Comparison of ENCODE assay signal across 24 mouse cellular contexts in the genomic region with DNA sequence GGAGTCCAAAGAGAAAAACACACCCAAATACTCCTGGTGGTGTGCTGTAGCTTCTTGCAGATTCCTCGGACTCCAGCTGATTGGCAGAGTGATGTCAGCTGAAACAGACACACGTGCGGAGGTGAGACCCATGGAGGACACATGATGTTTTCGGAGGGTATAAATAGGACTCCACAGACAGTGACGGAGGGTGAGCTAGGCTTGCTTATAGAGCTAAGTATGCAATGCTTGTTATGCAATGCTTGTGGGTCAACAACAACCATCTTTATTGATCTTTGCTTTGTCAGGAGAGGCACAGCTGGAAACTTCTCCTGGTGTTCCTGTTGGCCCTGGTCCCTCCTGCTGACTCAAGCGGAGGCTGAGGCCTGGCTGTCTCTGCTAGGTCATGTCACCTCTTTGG. TPM values are rescaled to one million over a fixed set of nuclear protein-coding genes. Genes with fewer than 3 reads are reported as not detected.
A peak's percentile ranks its signal among the peaks of the same experiment; 100 is the strongest.
DNase-seq lines count a peak whose midpoint lies in the region; ATAC-seq and TF ChIP-seq lines count a peak whose summit lies in the region.
"Had no signal": no experiment of that assay in that cellular context is flagged by ENCODE, and none has a peak within 500 bp of the region (broad histone marks: within the 10 kb centered on the region; RNA-seq: fewer than 3 reads in every experiment).

No protein-coding gene starts in this region.

- ATAC-seq in liver, postnatal 0 days: peak; percentile 95
- ATAC-seq in liver, embryonic 11.5 days (replicated peaks; ENCODE audit: low FRiP score): no peak
- no peak for ATAC-seq in forebrain, embryonic 13.5 days
- ATAC-seq: activated CD4-positive, CD25-positive, alpha-beta regulatory T cell, adult 4 months; forebrain, embryonic 14.5 days; forebrain, embryonic 16.5 days; Patski had no signal

- no peak overlapping the region for H3K9ac ChIP-seq in liver, adult 2 months (ENCODE audit: low read depth, low read length)
- H3K9ac ChIP-seq in liver, postnatal 0 days (replicated peaks): no peak overlapping the region
- no peak overlapping the region for H3K9ac ChIP-seq in liver, embryonic 11.5 days (ENCODE audit: low read depth, low read length)
- H3K9ac ChIP-seq in forebrain, embryonic 13.5 days: no peak overlapping the region
- H3K9ac ChIP-seq: embryonic facial prominence, embryonic 12.5 days had no signal

- no peak for TF ChIP-seq POLR2A in liver, adult 2 months (IDR thresholded peaks at IDR 0.05; ENCODE audit: extremely low read depth, insufficient read depth, low read length)

- no peaks in the 10 kb centered on the region for H3K36me3 ChIP-seq in liver, adult 2 months (ENCODE audit: control insufficient read depth, insufficient read depth, low read length)
- H3K36me3 ChIP-seq in liver, postnatal 0 days (replicated peaks; ENCODE audit: insufficient read depth, low read length): no peaks in the 10 kb centered on the region
- no peaks in the 10 kb centered on the region for H3K36me3 ChIP-seq in liver, embryonic 11.5 days (ENCODE audit: control insufficient read depth, insufficient read depth, low read length)
- H3K36me3 ChIP-seq in forebrain, embryonic 13.5 days (ENCODE audit: poor library complexity, severe bottlenecking): no peaks in the 10 kb centered on the region
- H3K36me3 ChIP-seq: embryonic facial prominence, embryonic 10.5 days; embryonic facial prominence, embryonic 12.5 days had no signal

- H3K9me3 ChIP-seq in liver, postnatal 0 days (ENCODE audit: low read length): no peaks in the 10 kb centered on the region
- H3K9me3 ChIP-seq in liver, embryonic 11.5 days (ENCODE audit: control insufficient read depth, low read length): no peaks in the 10 kb centered on the region
- H3K9me3 ChIP-seq in forebrain, embryonic 13.5 days (replicated peaks): no peaks in the 10 kb centered on the region
- H3K9me3 ChIP-seq: embryonic facial prominence, embryonic 10.5 days; embryonic facial prominence, embryonic 12.5 days had no signal

- H3K79me2 ChIP-seq in liver, adult 2 months (ENCODE audit: control insufficient read depth, insufficient read depth, low read length): no peaks in the 10 kb centered on the region

- no peak for TF ChIP-seq CTCF in liver, adult 2 months (IDR thresholded peaks at IDR 0.05; ENCODE audit: low read depth, low read length)
- no peak for TF ChIP-seq CTCF in liver, postnatal 0 days (IDR thresholded peaks at IDR 0.05; ENCODE audit: low read depth)

- no peaks in the 10 kb centered on the region; the same call in 1 of the 2 replicates for H3K27me3 ChIP-seq in liver, adult 2 months (ENCODE audit: control insufficient read depth, insufficient read depth, low read length)
- no peaks in the 10 kb centered on the region for H3K27me3 ChIP-seq in liver, postnatal 0 days (ENCODE audit: insufficient read depth, low read length)
- no peaks in the 10 kb centered on the region for H3K27me3 ChIP-seq in liver, embryonic 11.5 days (replicated peaks; ENCODE audit: control insufficient read depth, insufficient read depth, low read length)
- no peaks in the 10 kb centered on the region for H3K27me3 ChIP-seq in forebrain, embryonic 13.5 days
- H3K27me3 ChIP-seq: embryonic facial prominence, embryonic 12.5 days; Patski had no signal

- WGBS in liver, adult 2 months: 46% methylated on average over 6 of the region's 6 CpGs
- 70% methylated on average over 6 of the region's 6 CpGs for WGBS in liver, postnatal 0 days (ENCODE audit: insufficient replicate concordance)
- 79% methylated on average over 6 of the region's 6 CpGs for WGBS in liver, embryonic 11.5 days
- 92% methylated on average over 6 of the region's 6 CpGs for WGBS in forebrain, embryonic 13.5 days

- TF ChIP-seq EP300 in liver, postnatal 0 days (IDR thresholded peaks at IDR 0.05; ENCODE audit: low read depth): no peak; the same call in 1 of the 2 replicates

- H3K4me1 ChIP-seq in liver, adult 2 months (ENCODE audit: control insufficient read depth, insufficient read depth, low read length): no peaks in the 10 kb centered on the region; the same call in 1 of the 2 replicates
- peaks cover 8% of the 10 kb centered on the region; the same call in 1 of the 2 replicates for H3K4me1 ChIP-seq in liver, postnatal 0 days (ENCODE audit: insufficient read depth)
- peaks cover 10% of the 10 kb centered on the region for H3K4me1 ChIP-seq in liver, embryonic 11.5 days (replicated peaks; ENCODE audit: control insufficient read depth, insufficient read depth, low read length)
- no peaks in the 10 kb centered on the region for H3K4me1 ChIP-seq in forebrain, embryonic 13.5 days
- H3K4me1 ChIP-seq: embryonic facial prominence, embryonic 12.5 days had no signal

- no peak overlapping the region for H3K4me2 ChIP-seq in liver, postnatal 0 days (ENCODE audit: low read depth, low read length)
- no peak overlapping the region for H3K4me2 ChIP-seq in liver, embryonic 11.5 days
- H3K4me2 ChIP-seq in forebrain, embryonic 13.5 days: no peak overlapping the region
- H3K4me2 ChIP-seq: embryonic facial prominence, embryonic 12.5 days had no signal

- peak; percentile 82 for DNase-seq in liver, adult 2 months (ENCODE audit: extremely low read depth, low read depth, low spot score)
- no peak for DNase-seq in liver
- no peak for DNase-seq in liver, postnatal 0 days
- no peak for DNase-seq in liver, embryonic 11.5 days (ENCODE audit: low spot score)
- DNase-seq: adrenal gland, adult 8-10 months; adrenal gland, postnatal 14 days; adrenal gland, postnatal 36 days; cerebellum, adult 11-12 months; cerebellum, adult 2 months; cerebellum, adult 9-10 months; cerebellum, postnatal 25 days had no signal

- H3K4me3 ChIP-seq in liver, adult 2 months (ENCODE audit: insufficient read depth, low read depth, low read length): no peak overlapping the region
- no peak overlapping the region for H3K4me3 ChIP-seq in liver, postnatal 0 days (ENCODE audit: low read depth, low read length)
- H3K4me3 ChIP-seq in liver, embryonic 11.5 days (ENCODE audit: low read depth, low read length): no peak overlapping the region
- H3K4me3 ChIP-seq in forebrain, embryonic 13.5 days: no peak overlapping the region
- H3K4me3 ChIP-seq: embryonic facial prominence, embryonic 10.5 days; embryonic facial prominence, embryonic 12.5 days had no signal

- H3K27ac ChIP-seq in liver, adult 2 months (replicated peaks; ENCODE audit: insufficient read depth, low read depth, low read length): no peak overlapping the region
- H3K27ac ChIP-seq in liver, postnatal 0 days (ENCODE audit: low read depth): 0 out of 2 replicates have a peak overlapping the region, but pooled peaks have one; percentile 32
- H3K27ac ChIP-seq in liver, embryonic 11.5 days (ENCODE audit: low read depth, low read length): no peak overlapping the region
- H3K27ac ChIP-seq in forebrain, embryonic 13.5 days: no peak overlapping the region
- H3K27ac ChIP-seq: embryonic facial prominence, embryonic 10.5 days; embryonic facial prominence, embryonic 12.5 days had no signal

RNA-seq across cellular contexts. Expression of a gene that starts 8.1 kb away (rescaled TPM):
- total RNA-seq in liver, adult 2 months (2014; rRNA removed): 0.07 TPM in 1 of 2 replicates, not detected in the other
- 0.04 TPM in 1 of 2 replicates, not detected in the other for polyA plus RNA-seq in liver, adult 2 months (2012; rRNA removed)
- polyA plus RNA-seq in liver, postnatal 0 days (2015; fragmentation: Nextera tagmentation; extraction: Ambion mirVana): 0.40 and 0.55 TPM in 2 replicates
- 2.4 and 2.8 TPM in 2 replicates for polyA plus RNA-seq in liver, embryonic 11.5 days (2014; fragmentation: Nextera tagmentation; extraction: Ambion mirVana)
- polyA plus RNA-seq in forebrain, embryonic 13.5 days (2015; fragmentation: Nextera tagmentation; extraction: Ambion mirVana): 4.3 and 5.3 TPM in 2 replicates
- polyA plus RNA-seq: activated CD4-positive, CD25-positive, alpha-beta regulatory T cell, adult 4 months; C2C12 had no signal

RNA-seq across cellular contexts. Expression of a gene that starts 12.7 kb away (rescaled TPM):
- total RNA-seq in liver, adult 2 months (2014; rRNA removed): 22.1 and 26.6 TPM in 2 replicates
- polyA plus RNA-seq in liver, adult 2 months (2012; rRNA removed): 14.5 and 19.3 TPM in 2 replicates
- polyA plus RNA-seq in liver, postnatal 0 days (2015; fragmentation: Nextera tagmentation; extraction: Ambion mirVana): 37.4 and 40.7 TPM in 2 replicates
- polyA plus RNA-seq in liver, embryonic 11.5 days (2014; fragmentation: Nextera tagmentation; extraction: Ambion mirVana): 21.6 and 22.5 TPM in 2 replicates
- polyA plus RNA-seq in forebrain, embryonic 13.5 days (2015; fragmentation: Nextera tagmentation; extraction: Ambion mirVana): 32.8 and 33.6 TPM in 2 replicates

RNA-seq across cellular contexts. Expression of a gene that starts 42.1 kb away (rescaled TPM):
- not detected in 2 replicates for total RNA-seq in liver, adult 2 months (2014; rRNA removed)
- polyA plus RNA-seq in liver, adult 2 months (2012; rRNA removed): not detected in 2 replicates
- polyA plus RNA-seq in liver, postnatal 0 days (2015; fragmentation: Nextera tagmentation; extraction: Ambion mirVana): 0.11 and 0.14 TPM in 2 replicates
- polyA plus RNA-seq in liver, embryonic 11.5 days (2014; fragmentation: Nextera tagmentation; extraction: Ambion mirVana): not detected in 2 replicates
- polyA plus RNA-seq in forebrain, embryonic 13.5 days (2015; fragmentation: Nextera tagmentation; extraction: Ambion mirVana): not detected in 2 replicates
- total RNA-seq: adrenal gland, adult 18-20 months; adrenal gland, adult 8-10 months; adrenal gland, postnatal 14 days; adrenal gland, postnatal 36 days; ES-E14; MEL had no signal
- polyA plus RNA-seq: activated CD4-positive, CD25-positive, alpha-beta regulatory T cell, adult 4 months; C2C12; embryonic facial prominence, embryonic 10.5 days; embryonic facial prominence, embryonic 12.5 days; embryonic facial prominence, embryonic 14.5 days; forebrain, embryonic 11.5 days; forebrain, embryonic 14.5 days; Patski had no signal

RNA-seq across cellular contexts. Expression of a gene that starts 42.3 kb away (rescaled TPM):
- total RNA-seq in liver, adult 2 months (2014; rRNA removed): not detected in 2 replicates
- polyA plus RNA-seq in liver, adult 2 months (2012; rRNA removed): 0.38 TPM in 1 of 2 replicates, not detected in the other
- 0.41 and 0.88 TPM in 2 replicates for polyA plus RNA-seq in liver, postnatal 0 days (2015; fragmentation: Nextera tagmentation; extraction: Ambion mirVana)
- polyA plus RNA-seq in liver, embryonic 11.5 days (2014; fragmentation: Nextera tagmentation; extraction: Ambion mirVana): not detected in 2 replicates
- polyA plus RNA-seq in forebrain, embryonic 13.5 days (2015; fragmentation: Nextera tagmentation; extraction: Ambion mirVana): not detected in 2 replicates
- total RNA-seq: adrenal gland, adult 18-20 months; adrenal gland, postnatal 14 days; adrenal gland, postnatal 36 days; ES-E14; MEL had no signal
- polyA plus RNA-seq: activated CD4-positive, CD25-positive, alpha-beta regulatory T cell, adult 4 months; C2C12; embryonic facial prominence, embryonic 10.5 days; embryonic facial prominence, embryonic 14.5 days; forebrain, embryonic 11.5 days; forebrain, embryonic 14.5 days; Patski had no signal
